Mouse (Mus musculus): ENCODE data around the gene Tfeb. TPM values are rescaled to one million over a fixed set of nuclear protein-coding genes. Genes with fewer than 3 reads are reported as not detected.

Gene Tfeb
- polyA plus RNA-seq, 1 experiment from 2014 or later = 17.8 TPM

- H3K36me3 ChIP-seq (ENCODE audit: insufficient read depth, low read length) = no peaks in the 10 kb centered on the region
- no peaks in the 10 kb centered on the region for H3K9me3 ChIP-seq (ENCODE audit: low read length)
- H3K27me3 ChIP-seq (replicated peaks; ENCODE audit: insufficient read depth, low read length) = no peaks in the 10 kb centered on the region
- no peak overlapping the region; the same call in 1 of the 2 replicates for H3K27ac ChIP-seq (ENCODE audit: low read length)
- H3K9ac ChIP-seq (replicated peaks; ENCODE audit: low read depth) = no peak overlapping the region
- H3K4me3 ChIP-seq (ENCODE audit: low read depth, low read length) = no peak overlapping the region
- ATAC-seq (peak; percentile 71), DNase-seq (ENCODE audit: low spot score) (peak; percentile 86)
- no peak overlapping the region for H3K4me2 ChIP-seq (replicated peaks; ENCODE audit: low read depth, low read length)
- 58% methylated on average over 9 of the region's 9 CpGs for WGBS
- no peaks in the 10 kb centered on the region for H3K4me1 ChIP-seq (ENCODE audit: insufficient read depth, low read depth, low read length)
- no peak for TF ChIP-seq EP300 (IDR thresholded peaks at IDR 0.05)
- TF ChIP-seq CTCF (IDR thresholded peaks at IDR 0.05) = peak; percentile 28; the same call in 1 of the 2 replicates
These were observed 69.4 kb downstream of the Tfeb start for GRCm38 (mm10) chr17:47806230-47806629.

GRCm38 (mm10) chr17:47811265-47811800 lies 74.5 kb downstream of the Tfeb start:
- Histone ChIP-seq H3K9me3 (ENCODE audit: low read length) (no peaks in the 10 kb centered on the region), H3K9ac (replicated peaks; ENCODE audit: low read depth) (no peak overlapping the region), H3K4me3 (ENCODE audit: low read depth, low read length) (no peak overlapping the region), H3K27ac (ENCODE audit: low read length) (no peak overlapping the region), H3K4me1 (ENCODE audit: insufficient read depth, low read depth, low read length) (peaks cover 9% of the 10 kb centered on the region; the same call in 1 of the 2 replicates), H3K36me3 (ENCODE audit: insufficient read depth, low read length) (0 out of 2 replicates have a peak, but pooled peaks cover 11% of the 10 kb centered on the region), H3K4me2 (replicated peaks; ENCODE audit: low read depth, low read length) (no peak overlapping the region), H3K27me3 (replicated peaks; ENCODE audit: insufficient read depth, low read length) (no peaks in the 10 kb centered on the region)
- TF ChIP-seq CTCF (IDR thresholded peaks at IDR 0.05) = no peak
- TF ChIP-seq EP300 (IDR thresholded peaks at IDR 0.05) = no peak
- ATAC-seq = no peak
- DNase-seq (ENCODE audit: low spot score) = no peak
- 77% methylated on average over 15 of the region's 15 CpGs for WGBS

- Histone ChIP-seq H3K27me3 (replicated peaks; ENCODE audit: insufficient read depth, low read length) (no peaks in the 10 kb centered on the region), H3K9me3 (ENCODE audit: low read length) (no peaks in the 10 kb centered on the region), H3K4me2 (replicated peaks; ENCODE audit: low read depth, low read length) (no peak overlapping the region), H3K4me1 (ENCODE audit: insufficient read depth, low read depth, low read length) (peaks cover 9% of the 10 kb centered on the region; the same call in 1 of the 2 replicates), H3K4me3 (ENCODE audit: low read depth, low read length) (no peak overlapping the region), H3K27ac (ENCODE audit: low read length) (no peak overlapping the region), H3K9ac (replicated peaks; ENCODE audit: low read depth) (no peak overlapping the region), H3K36me3 (ENCODE audit: insufficient read depth, low read length) (0 out of 2 replicates have a peak, but pooled peaks cover 12% of the 10 kb centered on the region)
- DNase-seq (ENCODE audit: low spot score) (no peak), ATAC-seq (no peak)
- WGBS = 75% methylated on average over 6 of the region's 6 CpGs
- TF ChIP-seq CTCF (IDR thresholded peaks at IDR 0.05) = no peak
- TF ChIP-seq EP300 (IDR thresholded peaks at IDR 0.05) = no peak
These were observed 75.4 kb downstream of the Tfeb start for GRCm38 (mm10) chr17:47812200-47812599.

GRCm38 (mm10) chr17:47813616-47814015 lies 76.8 kb downstream of the Tfeb start:
- Histone ChIP-seq H3K4me1 (ENCODE audit: insufficient read depth, low read depth, low read length) (peaks cover 9% of the 10 kb centered on the region; the same call in 1 of the 2 replicates), H3K36me3 (ENCODE audit: insufficient read depth, low read length) (0 out of 2 replicates have a peak, but pooled peaks cover 12% of the 10 kb centered on the region), H3K4me2 (replicated peaks; ENCODE audit: low read depth, low read length) (no peak overlapping the region), H3K27ac (ENCODE audit: low read length) (peak overlapping the region; percentile 38; the same call in 1 of the 2 replicates), H3K9me3 (ENCODE audit: low read length) (no peaks in the 10 kb centered on the region), H3K9ac (replicated peaks; ENCODE audit: low read depth) (no peak overlapping the region), H3K4me3 (ENCODE audit: low read depth, low read length) (no peak overlapping the region), H3K27me3 (replicated peaks; ENCODE audit: insufficient read depth, low read length) (no peaks in the 10 kb centered on the region)
- 38% methylated on average over 4 of the region's 5 CpGs for WGBS
- TF ChIP-seq EP300 (IDR thresholded peaks at IDR 0.05) = peak; percentile 77
- TF ChIP-seq CTCF (IDR thresholded peaks at IDR 0.05) = peak; percentile 35
- ATAC-seq = peak; percentile 85
- DNase-seq (ENCODE audit: low spot score) = peak; percentile 68

GRCm38 (mm10) chr17:47814496-47814895 lies 77.7 kb downstream of the Tfeb start:
- no peak overlapping the region for H3K4me3 ChIP-seq (ENCODE audit: low read depth, low read length)
- H3K27ac ChIP-seq (ENCODE audit: low read length) = 0 out of 2 replicates have a peak overlapping the region, but pooled peaks have one; percentile 38
- DNase-seq (ENCODE audit: low spot score) (no peak), ATAC-seq (no peak)
- no peaks in the 10 kb centered on the region for H3K9me3 ChIP-seq (ENCODE audit: low read length)
- H3K4me1 ChIP-seq (ENCODE audit: insufficient read depth, low read depth, low read length) = peaks cover 9% of the 10 kb centered on the region; the same call in 1 of the 2 replicates
- 43% methylated on average over 6 of the region's 6 CpGs for WGBS
- H3K27me3 ChIP-seq (replicated peaks; ENCODE audit: insufficient read depth, low read length) = no peaks in the 10 kb centered on the region
- TF ChIP-seq CTCF (IDR thresholded peaks at IDR 0.05) (no peak), EP300 (IDR thresholded peaks at IDR 0.05) (no peak)
- H3K9ac ChIP-seq (replicated peaks; ENCODE audit: low read depth) = no peak overlapping the region
- H3K36me3 ChIP-seq (ENCODE audit: insufficient read depth, low read length) = 0 out of 2 replicates have a peak, but pooled peaks cover 12% of the 10 kb centered on the region
- no peak overlapping the region for H3K4me2 ChIP-seq (replicated peaks; ENCODE audit: low read depth, low read length)

- H3K4me2 ChIP-seq (replicated peaks; ENCODE audit: low read depth, low read length) = no peak overlapping the region
- no peak overlapping the region for H3K27ac ChIP-seq (ENCODE audit: low read length)
- DNase-seq (ENCODE audit: low spot score) (no peak), ATAC-seq (no peak)
- no peaks in the 10 kb centered on the region for H3K9me3 ChIP-seq (ENCODE audit: low read length)
- peaks cover 9% of the 10 kb centered on the region; the same call in 1 of the 2 replicates for H3K4me1 ChIP-seq (ENCODE audit: insufficient read depth, low read depth, low read length)
- 0 out of 2 replicates have a peak, but pooled peaks cover 12% of the 10 kb centered on the region for H3K36me3 ChIP-seq (ENCODE audit: insufficient read depth, low read length)
- no peak for TF ChIP-seq CTCF (IDR thresholded peaks at IDR 0.05)
- TF ChIP-seq EP300 (IDR thresholded peaks at IDR 0.05) = no peak
- no peak overlapping the region for H3K9ac ChIP-seq (replicated peaks; ENCODE audit: low read depth)
- H3K27me3 ChIP-seq (replicated peaks; ENCODE audit: insufficient read depth, low read length) = no peaks in the 10 kb centered on the region
- WGBS = 43% methylated on average over 9 of the region's 10 CpGs
- H3K4me3 ChIP-seq (ENCODE audit: low read depth, low read length) = no peak overlapping the region
These were observed 78.6 kb downstream of the Tfeb start for GRCm38 (mm10) chr17:47815446-47815845.

All from lung, postnatal 0 days (tissue).